Mouse (Mus musculus): Measurements from ENCODE around the gene Rpia.

- TF ChIP-seq POLR2A (IDR thresholded peaks at IDR 0.05; ENCODE audit: extremely low read depth, insufficient read depth, low read length) (no peak), CTCF (IDR thresholded peaks at IDR 0.05; ENCODE audit: extremely low read depth, insufficient read depth, low read length) (no peak)
These were observed 67.3 kb downstream of the Rpia start for GRCm38 (mm10) chr6:70724722-70725121.
